Mouse (Mus musculus) gastrocnemius, postnatal 36 days (tissue): ENCODE data around the gene Pde1c. TPM values are rescaled to one million over a fixed set of nuclear protein-coding genes. Genes with fewer than 3 reads are reported as not detected.
A peak's percentile ranks its signal among the peaks of the same experiment; 100 is the strongest.
"Not testable (repeated sequence)": the region's sequence is repeated elsewhere in the genome, so short reads cannot be mapped to it uniquely, and the experiment has no call there.

ENCODE experiments used
- DNase-seq, 2 experiments: peaks; one replicate each; pipeline ENCODE4 v3.0.0; 2022
- intact Hi-C: fragments of 180-260 bp; cut with DNase I; formaldehyde crosslinking; loops from one replicate; pipeline ENCODE4 v1.15.1; 2025
- long read RNA-seq, 2 experiments: library from polyadenylated mRNA; stranded (forward); transcript quantifications; one replicate each; pipeline ENCODE4 v2.0.0; 2021
- total RNA-seq, 2 experiments: library from RNA; stranded (reverse); gene quantifications; 2 replicates each; pipeline ENCODE4 v1.2.3; 2021

The Pde1c gene
- total RNA-seq, result under 1 TPM; 0.41 to 0.47 TPM
- long read RNA-seq, experiment 1, partial matches to known transcripts, result 0 of 1 reads
- long read RNA-seq, experiment 1, other reads (novel, unspliced or antisense), result 1 of 1 reads
- long read RNA-seq, experiment 2, partial matches to known transcripts, result 0 of 2 reads
- long read RNA-seq, experiment 2, other reads (novel, unspliced or antisense), result 2 of 2 reads

DNA sequence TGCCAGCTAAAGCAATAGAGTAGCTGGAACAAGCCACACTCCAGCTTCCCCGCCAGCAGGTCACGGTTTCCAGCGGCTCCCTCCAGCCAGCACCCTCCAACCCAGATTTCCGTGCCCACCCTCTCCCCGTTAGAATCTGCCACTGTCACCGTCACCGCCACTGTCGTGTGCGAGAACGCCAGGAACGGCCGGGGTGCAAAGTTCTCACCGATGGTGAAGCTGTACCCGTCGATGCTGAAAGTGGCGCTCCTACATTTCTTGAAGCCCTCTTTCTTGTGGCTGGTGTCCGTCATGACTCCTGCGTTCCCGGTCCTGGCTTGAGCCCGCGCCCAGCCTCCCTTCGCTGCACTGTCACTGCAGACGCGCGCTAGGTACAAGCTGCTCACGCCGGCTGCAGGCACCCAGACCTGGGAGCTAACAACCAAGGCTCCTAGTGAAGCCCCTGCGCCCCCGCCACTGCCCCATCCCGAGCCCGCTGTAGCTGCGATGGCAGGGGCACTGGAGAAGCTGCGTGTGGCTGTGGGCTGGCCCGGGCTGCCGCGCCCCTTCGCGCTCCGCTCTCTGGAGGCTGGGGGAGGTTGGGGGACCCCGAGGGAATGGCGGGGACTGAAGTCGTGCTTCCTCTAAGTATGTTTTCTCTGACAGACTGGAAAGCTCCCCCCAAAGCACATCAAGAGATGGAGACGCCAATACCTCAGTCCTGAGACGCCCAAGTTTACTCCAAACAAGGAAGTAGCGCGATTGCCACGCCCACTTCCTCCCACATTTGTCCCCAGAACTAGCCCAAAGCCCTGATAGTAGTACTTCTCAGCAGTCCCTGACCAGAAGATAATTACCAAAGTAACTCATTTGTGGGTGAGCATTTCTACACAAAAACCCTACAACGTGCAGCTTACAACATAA is at the start of gene Pde1c:
TSS of gene Pde1c (minus strand) at position 634 of the 903 bp plus-strand sequence.
- intact Hi-C loops, result no loop called here
- no peak for DNase-seq

DNA sequence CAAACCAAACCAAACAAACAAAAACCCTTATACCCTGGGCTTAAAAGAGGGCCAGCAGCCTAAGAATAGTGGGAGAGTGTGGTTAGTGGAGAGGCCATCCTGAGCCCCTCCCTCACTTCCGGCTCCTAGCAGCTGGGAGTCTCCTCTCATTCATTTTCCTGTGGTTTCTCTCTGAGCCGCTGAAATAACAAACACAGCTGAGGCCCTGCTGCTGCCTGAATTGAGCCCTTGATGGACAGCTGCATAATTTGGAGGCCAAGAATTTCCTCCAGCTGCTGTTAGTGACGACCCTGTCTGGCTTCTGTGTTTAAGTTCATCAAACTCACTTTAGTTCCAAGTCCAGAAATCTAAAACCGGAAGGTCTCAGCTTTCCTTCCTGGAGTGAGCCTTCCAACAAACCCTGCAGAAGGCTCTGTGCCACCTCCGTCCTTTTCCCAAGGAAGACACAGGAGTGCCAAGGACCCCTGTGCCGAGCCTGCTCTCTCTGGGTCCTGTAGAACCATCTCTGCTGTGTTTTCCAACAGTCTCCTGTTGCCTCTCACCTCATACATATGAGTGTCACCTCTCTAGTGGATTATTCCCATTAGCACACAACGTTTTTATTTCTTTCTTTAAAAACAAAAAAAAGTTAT is 48.2 kb upstream of the Pde1c start:
- intact Hi-C loops, result no loop called here
- no peak for DNase-seq

DNA sequence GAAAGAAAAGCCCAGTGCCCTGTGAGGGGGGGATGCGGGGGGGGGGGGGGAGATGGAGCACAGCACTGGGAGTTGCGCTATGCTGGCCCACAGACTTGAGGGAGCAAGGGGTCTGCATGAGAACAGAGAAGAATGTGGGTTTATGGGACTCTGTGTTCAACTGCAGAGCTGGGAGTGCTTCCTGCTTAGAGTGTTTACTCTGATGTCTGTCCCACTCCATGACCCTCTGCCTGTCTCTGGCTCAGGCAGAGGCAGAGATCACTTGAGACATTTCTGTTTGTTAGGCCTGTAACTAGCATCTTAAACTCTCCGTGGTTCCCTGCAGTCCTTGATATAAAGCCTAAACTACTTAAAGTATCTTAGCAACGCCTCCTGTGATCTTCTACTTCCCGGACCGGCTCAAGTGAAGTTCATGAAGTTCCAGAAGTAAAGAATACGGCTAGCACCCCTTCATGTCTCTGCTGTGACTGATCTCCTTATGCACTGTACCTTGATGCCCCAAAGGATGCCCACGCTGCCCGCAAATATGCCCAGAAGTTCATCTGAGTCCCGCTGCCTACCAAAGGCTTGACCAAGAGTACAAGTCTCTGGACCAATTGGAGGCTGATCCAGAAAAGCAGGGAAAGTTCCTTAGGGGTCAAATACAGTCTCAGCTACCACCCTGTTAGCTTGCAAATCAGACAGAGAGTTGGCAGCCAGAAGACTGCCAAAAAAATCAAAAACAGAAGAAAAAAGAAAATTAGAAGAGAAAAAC is 47.5 kb upstream of the Pde1c start:
- intact Hi-C loops, result no loop called here
- no peak for DNase-seq

DNA sequence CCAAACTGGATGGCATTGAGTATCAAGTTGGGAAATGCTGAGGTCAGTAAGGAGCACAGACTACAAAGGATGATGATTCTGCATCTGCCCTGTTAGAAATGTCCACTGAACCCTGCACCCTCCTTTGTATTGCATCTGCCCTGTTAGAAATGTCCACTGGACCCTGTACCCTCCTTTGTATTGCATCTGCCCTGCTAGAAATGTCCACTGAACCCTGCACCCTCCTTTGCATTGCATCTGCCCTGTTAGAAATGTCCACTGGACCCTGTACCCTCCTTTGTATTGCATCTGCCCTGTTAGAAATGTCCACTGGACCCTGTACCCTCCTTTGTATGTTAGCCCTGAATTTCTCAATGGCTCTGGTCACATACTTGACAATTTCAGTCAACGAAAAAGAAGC is 40.6 kb upstream of the Pde1c start:
- not testable (repeated sequence) for DNase-seq
- intact Hi-C loops, result loop anchor here (5.0 kb wide), 1 partner anchor 542 kb away; no protein-coding TSS in a partner anchor

DNA sequence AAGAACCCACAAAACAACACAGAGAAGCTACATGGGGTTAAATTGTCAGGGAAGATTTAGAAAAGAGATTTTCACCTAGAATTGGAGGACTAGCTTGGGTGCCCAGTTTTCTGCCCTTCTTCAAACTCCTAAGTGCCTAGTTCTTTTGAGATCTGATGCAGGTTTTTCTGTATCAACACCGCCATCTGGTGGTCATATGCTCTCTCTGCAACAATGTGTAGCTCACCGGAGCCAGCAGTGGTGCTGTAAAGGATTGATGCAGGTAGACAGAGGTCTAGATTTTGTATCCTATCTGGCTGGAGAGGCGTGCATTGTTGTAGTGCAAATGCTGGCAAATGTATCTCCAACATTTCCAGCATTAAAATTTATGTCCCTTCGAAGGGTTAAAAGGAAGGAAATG is 39.4 kb upstream of the Pde1c start:
- intact Hi-C loops, result loop anchor here (5.0 kb wide), 1 partner anchor 541 kb away; no protein-coding TSS in a partner anchor
- peak in 1 of 2 experiments; percentile 24 for DNase-seq

DNA sequence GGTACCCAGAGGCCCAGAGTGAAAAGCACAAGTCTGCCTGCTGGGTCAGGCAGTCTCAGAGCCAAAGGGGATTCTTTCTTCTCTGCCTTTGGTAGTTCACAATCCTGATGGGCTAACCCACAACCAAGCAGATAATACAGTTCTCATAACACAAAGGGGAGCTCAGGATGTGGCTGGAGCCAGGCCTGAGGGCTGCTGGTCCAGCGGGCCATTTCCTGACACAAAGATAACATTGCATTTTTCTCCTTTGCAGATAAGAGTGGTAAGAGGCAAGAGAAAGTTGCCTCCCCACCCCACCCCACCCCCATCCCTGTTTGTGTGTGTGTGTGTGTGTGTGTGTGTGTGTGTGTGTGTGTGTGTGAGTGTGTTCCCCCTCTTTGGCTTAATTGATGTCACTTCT is 10.7 kb upstream of the Pde1c start:
- intact Hi-C loops, result no loop called here

DNA sequence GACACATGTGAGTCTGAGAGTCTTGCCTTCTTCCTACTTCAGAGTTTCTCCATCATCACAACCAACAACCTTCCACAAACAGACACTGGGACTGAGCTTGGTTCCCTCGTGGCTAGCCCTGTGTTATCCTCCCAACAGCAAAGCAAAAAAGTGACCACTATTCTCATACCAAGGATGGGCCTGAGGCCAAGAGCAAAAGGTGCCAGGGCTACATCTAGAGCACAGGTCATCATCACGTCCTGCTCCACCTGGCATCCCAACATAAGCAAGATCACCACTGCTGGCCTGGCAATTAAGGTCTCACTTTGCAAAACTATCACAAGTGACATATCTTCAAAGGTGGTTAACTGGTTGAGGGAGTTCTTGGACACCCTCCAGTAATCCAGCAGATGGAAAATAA is 8.0 kb downstream of the Pde1c start:
- no peak for DNase-seq
- intact Hi-C loops, result no loop called here

More for the DNA sequence above, 10.7 kb upstream of the Pde1c start:
- no peak for DNase-seq

DNA sequence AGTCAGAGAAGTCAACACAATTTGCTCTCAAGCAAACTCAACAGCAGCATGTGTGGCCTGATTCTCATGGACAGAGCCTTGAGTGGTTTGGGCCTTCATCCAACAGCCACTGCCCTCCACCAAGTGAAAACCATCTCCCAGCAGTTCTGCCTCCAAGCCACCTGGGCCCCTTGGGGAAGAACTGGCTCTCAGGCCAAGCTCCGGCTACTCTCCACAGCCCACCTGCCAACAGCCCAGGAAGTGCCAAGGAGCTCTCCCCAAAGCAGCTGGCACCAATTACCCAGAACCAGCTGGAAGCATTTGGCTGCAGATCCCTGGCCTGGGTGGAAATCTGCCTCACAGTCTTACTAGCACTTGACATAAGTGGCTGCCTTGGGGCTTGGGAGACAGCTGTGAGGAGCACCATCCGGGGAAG is 8.4 kb downstream of the Pde1c start:
- intact Hi-C loops, result no loop called here
- DNase-seq, result peak; percentile 46

DNA sequence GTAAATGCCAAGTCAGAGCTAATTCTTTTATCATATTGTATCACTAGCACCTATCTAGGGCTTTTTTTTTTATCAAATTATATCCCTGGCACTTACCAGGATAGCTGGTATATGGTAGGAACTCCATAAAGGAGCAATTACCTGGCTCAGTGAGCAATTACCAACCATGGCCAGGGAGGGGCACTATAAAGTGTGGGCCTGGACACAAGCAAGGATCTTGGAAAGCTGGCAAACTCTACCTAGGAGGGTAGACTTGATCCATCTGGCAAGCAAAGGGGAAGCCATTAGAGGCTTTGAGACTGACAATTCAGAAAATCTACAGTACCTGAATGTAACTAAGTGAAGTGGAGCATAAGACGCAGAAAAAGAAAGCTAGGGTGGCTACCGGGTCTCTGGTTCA is 10.2 kb downstream of the Pde1c start:
- DNase-seq, result no peak
- intact Hi-C loops, result no loop called here

DNA sequence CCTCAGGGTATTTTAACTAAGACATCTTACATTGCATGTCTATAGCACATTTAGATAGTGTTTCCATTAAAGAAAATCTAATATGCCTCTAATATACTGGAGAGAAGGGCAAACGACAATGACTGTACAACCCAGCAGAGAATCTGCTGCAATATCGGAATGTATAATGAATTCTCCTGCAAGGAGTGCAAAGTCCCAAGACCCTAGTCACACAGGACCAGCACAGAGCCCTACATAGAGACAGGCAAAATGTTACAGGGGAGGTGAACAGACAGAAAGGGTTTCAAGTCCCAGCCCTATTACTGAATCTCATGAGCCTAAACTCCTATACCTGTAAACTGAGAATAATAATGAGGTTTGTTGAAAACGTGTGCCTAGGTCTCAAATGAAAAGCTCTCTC is 13.1 kb downstream of the Pde1c start:
- DNase-seq, result no peak
- intact Hi-C loops, result no loop called here

DNA sequence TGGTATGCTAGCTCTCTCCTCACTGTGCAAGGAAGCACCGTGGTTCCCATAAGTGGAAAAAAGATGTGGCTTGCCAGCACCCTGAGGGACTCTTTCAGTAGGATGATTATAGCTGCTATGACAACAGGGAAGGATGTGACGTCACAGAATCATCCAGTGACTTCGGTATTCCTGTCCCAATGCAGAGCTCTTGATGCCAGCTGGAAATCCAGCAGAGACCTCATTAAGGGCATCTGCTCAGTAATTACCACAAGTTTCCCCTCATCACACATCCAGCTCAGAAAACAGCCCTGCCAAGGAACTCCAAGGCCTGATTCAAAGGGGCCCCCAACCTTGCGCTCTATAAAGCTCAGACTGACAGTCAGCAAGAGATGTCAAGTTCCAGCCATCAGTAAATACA is 13.5 kb downstream of the Pde1c start:
- DNase-seq, result no peak
- intact Hi-C loops, result no loop called here

DNA sequence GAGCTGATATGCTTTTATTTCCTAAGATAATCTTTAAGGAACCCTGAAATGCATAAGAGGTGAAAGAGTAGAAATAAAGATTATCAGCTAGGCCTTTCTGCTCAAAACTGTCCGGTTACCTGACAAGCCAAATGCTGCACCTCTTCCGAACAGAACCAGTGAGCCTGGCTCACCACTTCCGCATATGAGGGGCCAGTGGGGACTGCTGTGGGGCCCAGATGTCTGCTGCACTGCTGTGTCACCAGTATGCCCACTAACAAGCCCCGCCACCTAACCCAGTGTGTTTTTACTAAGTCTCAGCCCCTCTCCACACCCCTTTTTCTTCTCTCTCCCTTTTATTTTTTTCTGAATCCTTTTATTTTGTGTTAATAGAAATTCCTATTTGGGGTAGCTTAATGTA is 17.9 kb downstream of the Pde1c start:
- intact Hi-C loops, result no loop called here
- no peak for DNase-seq

DNA sequence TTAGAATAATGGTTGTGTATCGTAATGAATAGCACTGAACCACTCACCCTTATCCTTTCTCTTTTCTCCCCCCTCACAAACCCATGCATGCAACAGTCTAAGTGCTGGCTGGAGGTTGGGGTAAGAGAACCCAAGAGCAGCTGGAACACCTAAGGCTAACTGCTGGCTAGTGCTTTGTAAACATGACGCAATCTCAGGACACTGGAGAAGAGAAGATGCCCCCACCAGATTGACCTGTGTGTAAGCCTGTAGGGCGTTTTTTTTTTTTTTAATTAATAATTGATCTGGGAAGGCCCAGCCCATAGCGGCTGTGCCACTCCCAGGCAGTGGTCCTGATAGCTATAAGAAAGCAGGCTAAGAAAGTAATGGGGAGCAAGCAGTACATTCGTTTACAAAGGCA is 28.7 kb downstream of the Pde1c start:
- no peak for DNase-seq
- intact Hi-C loops, result no loop called here

DNA sequence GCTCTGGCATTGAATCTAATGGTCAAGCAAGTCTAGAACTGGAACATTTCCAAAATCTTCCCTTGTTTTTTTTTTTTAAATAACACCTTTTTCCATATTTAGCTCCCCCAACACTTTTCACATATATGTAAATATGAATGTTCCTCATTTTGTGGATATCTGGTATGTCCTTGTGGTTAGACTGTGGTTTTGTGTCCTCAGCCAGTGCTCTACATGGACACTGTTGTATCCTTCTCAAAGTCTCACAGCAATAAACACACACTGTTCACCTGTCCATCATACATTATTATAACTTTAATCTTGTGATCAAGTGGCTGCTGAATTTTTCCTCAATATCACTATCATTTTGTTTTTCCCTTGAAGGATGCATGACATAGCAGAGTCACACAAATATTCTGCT is 34.2 kb downstream of the Pde1c start:
- no peak for DNase-seq
- intact Hi-C loops, result no loop called here

DNA sequence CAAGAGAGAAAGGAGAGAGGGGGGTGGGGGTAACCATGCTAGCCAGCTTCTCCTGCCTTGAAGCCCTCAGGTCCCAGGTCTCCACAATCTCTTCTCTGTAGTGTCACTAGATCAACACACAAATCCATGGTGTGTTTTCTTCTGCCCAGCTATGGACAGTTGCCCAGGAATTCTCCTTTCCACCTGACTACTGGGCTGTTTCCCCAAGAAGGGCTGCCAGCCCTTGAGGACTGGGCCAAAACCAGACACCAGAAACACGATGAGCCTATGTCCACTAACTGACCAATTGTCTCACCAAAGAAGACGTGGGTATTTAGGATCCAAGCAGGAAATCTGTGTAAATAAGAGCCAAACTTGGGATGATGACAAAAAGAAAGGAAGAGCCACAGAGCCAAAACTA is 36.6 kb downstream of the Pde1c start:
- intact Hi-C loops, result no loop called here
- no peak for DNase-seq

DNA sequence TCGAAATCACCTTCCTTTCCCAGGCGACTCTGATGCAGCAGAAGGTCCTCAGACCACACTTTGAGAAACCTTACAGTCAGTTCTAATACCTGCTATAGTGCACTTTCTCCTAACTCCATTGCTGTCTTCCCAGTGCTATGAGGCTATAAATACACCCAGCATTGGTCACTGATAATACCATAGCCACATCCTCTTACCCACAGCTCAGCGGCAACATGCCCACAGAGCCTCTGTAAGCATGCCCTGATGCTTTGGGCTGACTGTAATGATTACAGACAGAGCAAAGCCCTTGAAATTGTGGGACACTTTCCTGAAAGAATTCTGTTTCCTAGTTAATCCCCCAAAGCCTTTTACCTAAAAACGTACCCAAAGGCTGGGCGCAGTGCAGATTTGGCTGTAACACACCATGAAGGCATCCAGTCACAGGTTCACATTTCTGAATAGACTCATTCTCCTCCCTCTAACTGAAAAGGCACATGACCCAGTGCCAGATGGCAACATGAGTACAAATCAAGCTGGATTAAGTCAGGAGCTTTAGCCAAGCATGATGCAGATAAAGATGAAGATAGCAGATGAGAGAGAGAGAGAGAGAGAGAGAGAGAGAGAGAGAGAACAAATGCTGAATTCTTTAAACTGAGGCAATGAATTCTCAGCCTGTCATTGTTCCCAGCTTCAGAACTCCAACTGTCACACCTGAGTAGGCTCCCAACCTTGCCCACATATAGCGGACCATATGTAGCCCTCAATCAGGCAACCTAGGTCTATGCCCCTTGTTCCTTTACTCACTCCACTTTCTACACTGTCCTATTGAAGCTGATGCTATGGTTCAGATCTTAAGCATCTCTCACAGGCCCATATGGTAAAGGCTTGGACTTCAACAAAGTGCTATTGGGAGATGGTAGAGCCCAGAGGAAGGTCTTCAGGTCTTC is 44.7 kb downstream of the Pde1c start:
- DNase-seq, result no peak
- intact Hi-C loops, result no loop called here

DNA sequence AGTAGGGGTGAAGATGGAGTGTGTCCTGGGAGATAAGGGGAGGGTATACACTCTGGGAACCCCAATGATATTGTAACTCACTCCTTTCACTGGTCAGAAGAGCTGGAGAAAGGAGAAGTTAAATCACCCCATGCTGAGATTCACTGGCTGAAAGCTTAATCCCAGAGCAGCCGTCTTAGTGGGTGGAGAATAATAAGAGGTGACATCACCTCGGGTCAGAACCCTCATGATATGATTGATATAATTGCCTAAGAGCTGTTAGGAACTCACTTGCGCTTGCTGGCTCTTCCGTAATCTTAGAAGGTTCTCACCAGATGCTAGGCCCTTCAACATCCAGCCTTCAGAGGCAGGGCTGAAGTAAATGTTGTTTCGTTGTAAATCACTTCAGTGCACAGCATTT is 79.7 kb downstream of the Pde1c start:
- DNase-seq, result no peak
- intact Hi-C loops, result no loop called here

DNA sequence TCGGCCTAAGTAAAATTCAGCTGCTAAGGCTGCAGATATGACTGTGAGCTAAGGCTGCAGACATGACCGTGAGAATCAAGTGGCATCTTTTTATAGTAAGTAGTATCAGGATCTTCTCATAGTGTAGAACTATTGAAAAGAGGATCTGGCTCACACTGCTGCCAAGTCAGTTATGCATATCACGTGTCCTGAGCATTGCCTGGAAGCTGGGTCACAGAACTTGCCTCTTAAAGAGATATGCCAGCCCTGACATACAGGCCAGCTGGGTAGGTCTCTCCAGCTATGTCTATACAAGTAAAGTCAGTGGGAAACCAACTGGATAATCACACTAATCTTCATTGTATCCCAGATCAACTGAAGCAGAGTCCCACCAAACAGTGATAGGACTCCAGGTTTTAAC is 83.8 kb downstream of the Pde1c start:
- intact Hi-C loops, result no loop called here
- DNase-seq, result no peak

DNA sequence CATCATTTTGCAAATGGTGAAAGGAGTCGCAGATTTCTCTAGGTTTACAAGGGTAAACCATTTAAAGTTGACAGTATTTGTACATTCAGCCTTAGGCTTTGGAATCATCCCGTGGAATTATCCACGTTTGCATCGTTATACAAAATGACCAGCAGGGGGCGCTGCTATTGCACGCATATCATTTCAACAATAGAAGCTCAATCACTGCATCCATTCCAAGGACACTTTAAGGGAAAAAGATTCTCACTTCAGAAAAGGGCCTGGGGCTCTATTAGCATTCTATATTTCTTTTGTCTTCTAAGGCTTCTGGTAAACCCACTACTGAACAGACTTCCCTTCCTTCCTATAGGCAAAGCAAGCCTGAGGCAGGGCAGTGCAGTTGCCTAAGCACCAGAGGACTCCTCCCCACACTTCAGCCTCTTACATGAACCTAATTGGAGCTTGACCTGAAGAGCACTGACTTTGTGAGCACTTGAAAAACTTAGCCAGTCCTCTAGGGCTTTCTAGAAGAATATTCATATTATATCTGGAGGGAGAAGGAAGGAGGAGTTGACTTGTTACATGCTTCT is 87.9 kb downstream of the Pde1c start:
- DNase-seq, result no peak
- intact Hi-C loops, result loop anchor here (1.0 to 5.0 kb wide), 2 partner anchors 126 to 211 kb away; no protein-coding TSS in a partner anchor
